Mouse (Mus musculus): ENCODE measurements around the gene Hoxa3. TPM values are rescaled to one million over a fixed set of nuclear protein-coding genes. Genes with fewer than 3 reads are reported as not detected.

Gene Hoxa3
- polyA plus RNA-seq, 1 experiment from 2014 or later = 11.8 TPM

DNA sequence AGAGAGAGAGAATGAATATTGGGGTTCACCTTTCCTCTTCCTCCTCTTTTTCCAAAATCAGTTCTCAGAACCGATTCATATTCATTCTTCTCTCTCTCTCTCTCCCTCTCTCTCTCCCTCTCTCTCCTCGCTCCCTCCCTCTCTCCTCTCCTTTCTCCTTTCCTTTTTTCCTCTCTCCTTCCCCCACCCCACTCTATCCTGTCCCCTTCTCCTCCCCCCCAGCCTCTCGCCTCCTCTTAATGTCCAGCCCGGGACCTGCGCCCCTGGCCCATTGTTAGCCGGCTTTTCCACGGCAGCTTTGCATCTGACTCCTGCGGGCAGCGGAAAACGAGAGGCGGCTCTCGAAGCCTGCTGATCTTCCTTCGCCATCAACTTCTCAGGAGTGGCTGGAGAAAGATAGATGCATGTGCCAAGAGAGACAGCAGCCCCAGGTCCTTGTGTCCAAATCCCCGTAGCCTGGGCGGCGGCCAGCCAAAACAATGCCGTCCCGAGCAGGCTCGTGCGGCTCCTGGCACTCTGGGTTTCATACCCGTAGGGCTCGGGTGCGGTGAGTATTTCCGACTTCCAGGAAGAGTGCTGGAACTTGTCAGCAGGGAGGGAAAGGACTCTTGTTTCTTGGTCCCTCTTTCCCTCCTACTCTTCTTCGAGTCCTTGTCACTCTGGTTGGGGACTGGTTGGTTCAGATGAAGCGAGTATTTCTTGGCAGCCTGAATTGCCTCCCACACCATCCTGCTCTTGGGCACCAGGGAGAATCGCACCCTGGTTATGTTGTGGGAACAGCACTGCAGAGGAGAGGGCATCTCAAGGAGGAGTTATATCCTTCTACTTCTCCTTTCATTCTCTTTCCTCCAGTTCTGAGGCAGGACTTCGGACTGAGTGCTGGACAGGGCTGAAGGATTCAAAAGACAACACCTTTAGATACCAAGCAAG, 47.4 kb downstream of the Hoxa3 start:
- peak overlapping the region; percentile 21 for H3K9ac ChIP-seq
- H3K36me3 ChIP-seq = 0 out of 2 replicates have a peak, but pooled peaks cover 4% of the 10 kb centered on the region
- no peaks in the 10 kb centered on the region for H3K9me3 ChIP-seq (replicated peaks)
- peak overlapping the region; percentile 77 for H3K4me2 ChIP-seq
- peaks cover 91% of the 10 kb centered on the region for H3K4me1 ChIP-seq
- 6% methylated on average over 28 of the region's 28 CpGs for WGBS
- peak overlapping the region; percentile 19 for H3K4me3 ChIP-seq (replicated peaks)
- no peak for ATAC-seq (replicated peaks; ENCODE audit: low FRiP score)
- H3K27ac ChIP-seq = peak overlapping the region; percentile 90
- H3K27me3 ChIP-seq = no peaks in the 10 kb centered on the region

- Histone ChIP-seq H3K4me2 (peak within 1 kb of the TSS; percentile 77), H3K9ac (peak within 1 kb of the TSS; percentile 54), H3K4me1 (peaks cover 91% of the 10 kb centered on the region), H3K9me3 (replicated peaks) (no peaks in the 10 kb centered on the region), H3K4me3 (replicated peaks) (peak within 1 kb of the TSS; percentile 44), H3K27ac (peak within 1 kb of the TSS; percentile 90), H3K36me3 (0 out of 2 replicates have a peak, but pooled peaks cover under 1% of the 10 kb centered on the region), H3K27me3 (no peaks in the 10 kb centered on the region)
- WGBS = 1% methylated on average over 25 of the region's 25 CpGs
- ATAC-seq (replicated peaks; ENCODE audit: low FRiP score) = peak; percentile 24; the same call in 1 of the 2 replicates
Observed at GRCm38 (mm10) chr6:52164626-52165440, 48.3 kb downstream of the Hoxa3 start, which contains the start of gene Hoxa2. TSS of gene Hoxa2 (minus strand) at chr6:52164831.

DNA sequence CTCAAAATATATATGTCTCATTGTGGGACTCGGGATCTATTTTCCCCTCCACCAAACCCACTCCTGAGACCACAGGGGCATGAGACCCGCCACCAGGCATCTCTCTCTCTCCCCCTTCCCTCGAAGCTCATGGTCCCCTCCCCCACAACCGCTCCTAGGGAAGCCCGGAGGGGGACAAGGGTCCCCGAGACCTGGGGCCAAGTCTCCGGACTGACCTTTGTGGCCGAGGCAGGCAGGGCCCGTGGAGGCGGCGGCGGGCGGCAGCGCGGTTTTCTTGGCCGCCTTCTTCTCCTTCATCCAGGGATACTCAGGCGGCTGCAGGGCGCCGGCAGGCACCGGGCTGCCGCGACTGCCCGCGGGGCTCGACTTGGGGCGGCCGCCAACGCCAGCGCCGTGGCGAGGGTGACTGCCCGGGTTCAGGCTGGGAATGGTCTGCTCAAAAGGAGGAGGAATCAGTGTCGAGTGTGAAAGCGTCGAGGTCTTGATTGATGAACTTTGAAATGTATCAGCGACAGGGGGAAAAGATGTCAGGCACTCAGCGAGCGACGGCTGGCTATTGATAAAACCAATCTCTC, 49.0 kb downstream of the Hoxa3 start:
- H3K9me3 ChIP-seq (replicated peaks) = no peaks in the 10 kb centered on the region
- H3K36me3 ChIP-seq = no peaks in the 10 kb centered on the region
- H3K4me1 ChIP-seq = peaks cover 94% of the 10 kb centered on the region
- H3K27me3 ChIP-seq = no peaks in the 10 kb centered on the region
- peak overlapping the region; percentile 54 for H3K9ac ChIP-seq
- peak overlapping the region; percentile 90 for H3K27ac ChIP-seq
- H3K4me3 ChIP-seq (replicated peaks) = peak overlapping the region; percentile 44
- peak overlapping the region; percentile 77 for H3K4me2 ChIP-seq
- no peak for ATAC-seq (replicated peaks; ENCODE audit: low FRiP score)
- WGBS = 2% methylated on average over 39 of the region's 39 CpGs

GRCm38 (mm10) chr6:52163366-52164031, 49.6 kb downstream of the Hoxa3 start:
- peak overlapping the region; percentile 90 for H3K27ac ChIP-seq
- no peak for ATAC-seq (replicated peaks; ENCODE audit: low FRiP score)
- H3K4me2 ChIP-seq = peak overlapping the region; percentile 77
- H3K36me3 ChIP-seq = no peaks in the 10 kb centered on the region
- H3K4me1 ChIP-seq = peaks cover 95% of the 10 kb centered on the region
- no peaks in the 10 kb centered on the region for H3K9me3 ChIP-seq (replicated peaks)
- 13% methylated on average over 17 of the region's 17 CpGs for WGBS
- peak overlapping the region; percentile 54; the same call in 1 of the 2 replicates for H3K9ac ChIP-seq
- peak overlapping the region; percentile 44 for H3K4me3 ChIP-seq (replicated peaks)
- no peaks in the 10 kb centered on the region for H3K27me3 ChIP-seq

DNA sequence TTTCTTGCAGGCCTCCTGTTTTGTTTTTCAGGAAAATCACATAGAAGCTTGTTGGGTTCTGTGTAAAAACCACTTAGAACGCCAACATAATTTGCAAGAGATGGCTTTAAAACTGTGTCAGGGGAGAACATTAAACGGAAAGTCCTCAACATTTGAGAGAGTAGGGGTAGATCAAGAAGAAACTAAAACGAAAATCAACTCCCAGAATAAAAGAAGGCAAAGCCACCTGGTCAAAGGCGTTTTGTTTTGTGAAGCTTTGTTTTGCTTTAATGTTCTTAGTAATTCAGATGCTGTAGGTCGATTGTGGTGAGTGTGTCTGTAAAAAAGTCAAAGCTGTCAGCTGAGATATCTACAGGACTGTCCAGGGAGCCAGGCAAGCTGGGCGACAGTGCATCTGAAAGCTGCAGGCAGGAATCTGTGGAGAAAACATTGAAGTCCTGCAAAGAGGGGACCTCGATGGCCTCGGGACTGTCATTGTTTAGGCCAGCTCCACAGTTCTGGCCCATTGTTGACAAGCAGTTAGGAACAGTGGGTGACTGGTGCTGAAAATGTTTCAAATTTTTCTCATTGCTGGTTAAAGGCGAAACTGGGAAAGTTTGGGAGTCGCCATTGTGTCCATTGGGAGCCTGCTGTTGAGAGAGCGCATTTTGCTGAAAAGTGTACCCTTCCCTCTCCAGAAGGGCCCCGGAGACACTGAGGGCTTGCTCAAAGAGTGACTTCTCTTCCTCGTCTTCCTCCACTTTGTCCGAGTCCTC, 50.3 kb downstream of the Hoxa3 start:
- no peak for ATAC-seq (replicated peaks; ENCODE audit: low FRiP score)
- no peaks in the 10 kb centered on the region for H3K9me3 ChIP-seq (replicated peaks)
- H3K4me1 ChIP-seq = peaks cover 92% of the 10 kb centered on the region
- H3K9ac ChIP-seq = no peak overlapping the region
- peak overlapping the region; percentile 90 for H3K27ac ChIP-seq
- 27% methylated on average over 14 of the region's 14 CpGs for WGBS
- H3K4me2 ChIP-seq = peak overlapping the region; percentile 77
- H3K36me3 ChIP-seq = no peaks in the 10 kb centered on the region
- peaks cover 4% of the 10 kb centered on the region for H3K27me3 ChIP-seq
- peak overlapping the region; percentile 44 for H3K4me3 ChIP-seq (replicated peaks)

GRCm38 (mm10) chr6:52162093-52162380, 51.1 kb downstream of the Hoxa3 start:
- no peak for ATAC-seq (replicated peaks; ENCODE audit: low FRiP score)
- H3K4me1 ChIP-seq = peaks cover 92% of the 10 kb centered on the region
- H3K4me2 ChIP-seq = peak overlapping the region; percentile 34; the same call in 1 of the 2 replicates
- WGBS = 38% methylated on average over 1 of the region's 1 CpGs
- no peaks in the 10 kb centered on the region for H3K9me3 ChIP-seq (replicated peaks)
- no peak overlapping the region for H3K9ac ChIP-seq
- H3K4me3 ChIP-seq (replicated peaks) = no peak overlapping the region
- H3K36me3 ChIP-seq = no peaks in the 10 kb centered on the region
- peaks cover 11% of the 10 kb centered on the region for H3K27me3 ChIP-seq
- H3K27ac ChIP-seq = peak overlapping the region; percentile 57; the same call in 1 of the 2 replicates

DNA sequence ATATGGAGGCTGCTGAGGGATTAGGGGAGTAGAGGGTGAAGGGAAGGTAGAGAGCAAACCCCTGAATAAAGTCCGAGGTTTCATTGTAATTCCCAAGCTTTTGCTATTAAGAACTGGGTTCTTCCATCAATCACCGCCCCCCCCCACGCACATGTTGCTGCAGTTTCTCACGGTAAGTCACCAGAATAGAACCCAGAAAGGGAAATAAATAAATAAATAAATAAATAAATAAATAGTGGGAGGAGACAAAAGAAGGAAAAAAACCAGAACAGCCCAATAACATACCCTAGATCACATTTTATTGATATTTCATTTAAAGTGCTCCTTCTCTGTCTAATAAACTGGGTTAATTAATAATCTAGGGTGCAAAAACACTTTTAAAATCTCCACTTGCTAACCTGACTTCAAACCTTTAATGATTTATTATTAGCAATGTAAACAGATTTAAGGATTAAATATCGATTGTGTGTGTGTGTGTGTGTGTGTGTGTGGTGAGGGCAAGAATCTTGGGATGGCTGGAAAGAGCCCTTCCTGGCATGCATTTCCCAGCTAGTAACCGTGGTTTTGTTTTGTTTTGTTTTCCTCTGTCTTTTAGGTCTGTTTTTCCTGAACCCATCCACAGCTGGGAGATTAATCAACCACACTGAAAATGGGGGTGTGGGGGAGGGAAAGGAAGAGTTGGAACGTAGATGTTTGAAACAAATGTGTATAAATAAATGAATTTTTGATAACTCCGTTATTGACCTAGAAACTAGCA, 51.6 kb downstream of the Hoxa3 start:
- no peaks in the 10 kb centered on the region for H3K9me3 ChIP-seq (replicated peaks)
- peaks cover 92% of the 10 kb centered on the region for H3K4me1 ChIP-seq
- H3K27me3 ChIP-seq = peaks cover 16% of the 10 kb centered on the region
- peak overlapping the region; percentile 85 for H3K4me3 ChIP-seq (replicated peaks)
- peak overlapping the region; percentile 95 for H3K27ac ChIP-seq
- H3K36me3 ChIP-seq = no peaks in the 10 kb centered on the region
- WGBS = 11% methylated on average over 8 of the region's 8 CpGs
- peak overlapping the region; percentile 97 for H3K4me2 ChIP-seq
- no peak for ATAC-seq (replicated peaks; ENCODE audit: low FRiP score)
- H3K9ac ChIP-seq = no peak overlapping the region

DNA sequence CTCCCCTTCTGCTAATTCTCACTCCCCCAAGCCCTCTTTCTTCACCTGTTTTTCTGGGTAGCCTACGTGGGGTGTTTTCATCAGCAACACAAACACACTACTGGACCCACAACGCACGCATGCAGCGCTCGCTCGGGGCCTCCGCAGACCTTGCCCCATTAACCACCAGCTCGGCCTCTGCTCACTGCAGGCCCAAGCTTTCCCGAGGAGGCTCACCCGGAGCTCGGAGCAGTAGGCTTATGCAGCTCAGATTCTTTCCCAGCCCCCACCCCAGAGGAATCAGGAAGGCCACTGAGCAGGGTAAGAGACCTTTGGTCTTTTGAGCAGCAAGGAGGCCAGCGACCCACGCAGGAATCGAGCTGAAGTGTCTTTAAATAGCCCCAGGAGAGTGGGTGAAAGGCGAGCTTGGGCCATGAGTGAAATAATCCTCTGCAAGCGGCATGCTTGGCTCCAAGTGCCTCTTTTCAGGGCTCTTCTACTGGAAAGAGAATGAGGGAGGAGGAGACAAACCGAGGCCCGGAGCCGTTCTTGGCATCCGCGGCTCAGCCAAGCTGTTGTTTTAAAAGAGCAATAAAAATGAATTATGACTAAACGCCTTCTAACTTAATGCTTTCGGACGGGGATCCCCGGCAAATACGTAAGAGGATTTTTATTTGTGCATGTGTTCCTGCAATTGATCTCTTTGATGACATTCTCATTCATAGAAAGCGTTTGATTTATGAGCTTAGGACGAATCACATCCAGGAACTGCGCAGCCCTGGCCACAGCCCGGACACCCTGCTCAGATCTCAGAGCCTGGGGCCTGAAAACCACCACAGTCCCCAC, 52.4 kb downstream of the Hoxa3 start:
- Histone ChIP-seq H3K4me2 (peak overlapping the region; percentile 97), H3K27ac (peak overlapping the region; percentile 95), H3K36me3 (no peaks in the 10 kb centered on the region), H3K9ac (peak overlapping the region; percentile 34), H3K27me3 (peaks cover 24% of the 10 kb centered on the region), H3K9me3 (replicated peaks) (no peaks in the 10 kb centered on the region), H3K4me3 (replicated peaks) (peak overlapping the region; percentile 85), H3K4me1 (peaks cover 86% of the 10 kb centered on the region)
- ATAC-seq (replicated peaks; ENCODE audit: low FRiP score) = peak; percentile 49
- 3% methylated on average over 30 of the region's 30 CpGs for WGBS

DNA sequence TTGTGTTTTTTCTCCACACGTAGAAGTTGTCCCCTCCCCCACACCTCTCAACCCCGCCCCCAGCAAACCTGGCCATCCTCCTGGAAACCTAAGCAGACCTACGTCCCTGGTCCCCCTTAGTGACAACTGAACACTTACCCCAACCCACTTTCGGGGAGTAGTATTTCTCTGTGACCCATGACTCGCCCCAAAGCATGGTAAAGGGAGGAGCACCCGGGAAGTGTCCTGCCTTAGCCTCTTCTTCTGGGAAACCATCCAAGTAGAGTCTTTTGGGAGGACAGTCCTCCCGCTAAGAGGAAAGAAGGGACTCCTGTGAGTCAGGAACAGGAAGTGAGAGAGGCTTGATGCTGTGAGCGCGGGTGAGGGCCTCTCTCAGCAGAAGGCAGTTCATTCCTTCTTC, 53.2 kb downstream of the Hoxa3 start:
- peak overlapping the region; percentile 85 for H3K4me3 ChIP-seq (replicated peaks)
- peak overlapping the region; percentile 34; the same call in 1 of the 2 replicates for H3K9ac ChIP-seq
- no peak for ATAC-seq (replicated peaks; ENCODE audit: low FRiP score)
- 11% methylated on average over 9 of the region's 9 CpGs for WGBS
- H3K36me3 ChIP-seq = no peaks in the 10 kb centered on the region
- peaks cover 32% of the 10 kb centered on the region for H3K27me3 ChIP-seq
- peak overlapping the region; percentile 97 for H3K4me2 ChIP-seq
- peaks cover 78% of the 10 kb centered on the region for H3K4me1 ChIP-seq
- no peaks in the 10 kb centered on the region for H3K9me3 ChIP-seq (replicated peaks)
- H3K27ac ChIP-seq = peak overlapping the region; percentile 95

All from kidney, embryonic 15.5 days (tissue).